Mouse (Mus musculus) adrenal gland, adult (tissue): Measurements from ENCODE around the gene Sucla2.
A peak's percentile ranks its signal among the peaks of the same experiment; 100 is the strongest.
"Not testable (repeated sequence)": the region's sequence is repeated elsewhere in the genome, so short reads cannot be mapped to it uniquely, and the experiment has no call there.

Source experiments
- DNase-seq, 2 experiments: peaks; one replicate each; pipeline ENCODE4 v3.0.0; 2022 to 2023; ENCODE audit warnings: low spot score in 1 of 2; ENCODE audit not compliant: inconsistent age in 2 of 2

The Sucla2 gene

DNA sequence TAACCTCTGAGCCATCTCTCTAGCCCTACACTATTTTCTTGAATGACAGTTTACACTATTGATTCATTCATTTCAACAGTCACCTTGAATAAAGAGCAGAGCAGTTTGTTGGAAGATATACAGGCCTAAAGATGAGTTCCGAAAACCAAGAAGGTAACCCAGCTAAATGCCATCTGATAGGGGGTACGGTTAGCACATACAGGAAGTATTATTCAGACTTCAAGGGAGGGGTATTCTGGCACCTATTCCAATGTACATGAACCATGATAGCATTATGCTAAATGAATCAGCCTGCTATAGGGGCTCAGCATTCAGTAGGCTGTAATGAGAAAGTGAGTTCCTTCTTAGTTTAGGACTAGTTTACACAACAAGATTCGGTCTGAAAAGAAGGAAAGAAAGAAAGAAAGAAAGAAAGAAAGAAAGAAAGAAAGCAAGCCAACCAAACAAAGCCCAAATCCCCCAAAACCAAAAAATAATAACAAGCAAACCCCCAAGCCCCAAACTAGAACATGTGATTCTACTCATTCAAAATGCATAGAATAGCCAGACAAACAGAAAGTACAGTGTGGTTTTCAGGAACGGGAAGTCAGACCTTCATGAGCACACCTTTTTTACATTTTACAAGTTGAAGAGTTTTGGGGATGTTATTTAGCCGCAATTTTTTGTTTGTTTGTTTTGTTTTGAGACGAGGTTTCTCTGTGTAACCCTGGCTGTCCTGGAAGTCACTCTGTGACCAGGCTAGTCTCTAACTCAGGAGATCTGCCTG, 16.3 kb upstream of the Sucla2 start:
- DNase-seq, result no peak

GRCm38 (mm10) chr14:73509765-73510423, 15.2 kb upstream of the Sucla2 start, which contains the start of gene Med4:
Gene Med4 (plus strand): TSS chr14:73510025.
- peak; percentile 95 to 99 for DNase-seq

- DNase-seq, result no peak
Observed at GRCm38 (mm10) chr14:73524136-73524535, 983 bp upstream of the Sucla2 start.

DNA sequence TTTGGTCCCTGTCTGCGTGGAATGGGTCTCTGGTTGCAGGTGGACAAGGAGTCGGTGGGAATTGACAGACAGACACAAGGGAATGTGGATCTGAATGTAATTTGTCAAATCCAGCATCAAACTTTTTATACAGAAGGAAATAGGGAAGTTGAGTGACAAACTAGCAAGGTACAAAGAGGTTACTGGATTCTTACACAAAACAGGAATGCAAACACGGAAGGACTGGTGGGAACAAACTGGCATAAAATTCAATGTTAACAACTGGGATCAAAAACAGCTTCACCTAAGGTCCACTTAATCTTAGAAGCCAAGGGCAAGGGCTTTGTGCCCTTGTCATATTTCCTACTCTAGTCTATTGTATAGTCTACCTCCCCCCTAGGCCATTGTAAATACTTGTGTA, 3.5 kb downstream of the Sucla2 start:
- DNase-seq, result not testable (repeated sequence)

DNA sequence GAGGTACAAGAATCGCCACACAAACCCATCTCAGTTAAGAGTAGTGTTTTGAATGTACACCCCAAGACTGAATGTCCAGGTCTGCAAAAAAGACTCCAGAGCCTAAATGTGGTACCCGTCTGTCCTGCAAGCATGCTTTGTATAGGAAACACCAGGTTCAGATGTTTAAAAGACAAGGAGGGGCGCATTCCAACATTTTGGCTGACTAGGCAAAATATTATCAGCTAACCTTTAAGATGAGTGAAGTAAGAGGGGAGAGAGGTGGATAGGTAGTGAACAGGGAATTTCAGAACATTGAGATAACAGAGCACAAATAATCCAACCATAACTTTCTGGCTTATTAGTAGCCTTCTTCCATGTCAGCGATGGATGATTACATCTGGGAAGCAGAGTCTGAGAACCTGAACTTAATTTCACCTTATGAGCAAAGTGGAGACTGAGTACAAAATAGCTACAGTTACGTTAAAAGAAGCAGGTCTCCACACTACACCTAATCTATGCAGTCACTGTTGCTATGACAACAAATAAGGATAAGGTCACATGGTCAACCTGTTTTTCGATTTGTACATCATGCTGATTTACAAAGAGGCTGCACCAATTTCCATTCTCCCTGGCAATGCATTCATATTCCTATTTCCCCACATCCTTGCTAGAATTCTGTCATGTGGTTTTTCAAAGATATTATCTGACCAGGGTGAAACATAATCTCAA, 8.8 kb downstream of the Sucla2 start:
- no peak for DNase-seq

DNA sequence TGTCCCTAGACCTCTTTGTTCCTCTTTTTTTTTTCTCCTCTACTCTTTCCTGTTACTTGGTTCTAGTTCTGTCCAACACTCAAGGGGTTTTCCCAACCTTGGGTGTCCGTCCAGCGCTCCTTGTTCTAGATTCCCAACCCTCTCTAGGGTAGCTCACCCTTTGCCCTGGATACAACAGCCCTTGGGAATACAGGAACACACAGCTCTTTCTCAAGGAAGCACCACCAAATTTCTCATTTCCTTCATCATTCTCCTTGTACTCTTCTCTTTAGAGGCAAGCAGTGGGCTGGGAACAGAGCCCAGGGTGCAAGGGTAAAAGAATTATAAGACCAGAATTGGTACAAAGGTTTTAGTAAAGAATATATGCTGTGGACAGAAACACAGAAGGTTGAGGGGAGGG, 10.5 kb downstream of the Sucla2 start:
- no peak for DNase-seq

DNA sequence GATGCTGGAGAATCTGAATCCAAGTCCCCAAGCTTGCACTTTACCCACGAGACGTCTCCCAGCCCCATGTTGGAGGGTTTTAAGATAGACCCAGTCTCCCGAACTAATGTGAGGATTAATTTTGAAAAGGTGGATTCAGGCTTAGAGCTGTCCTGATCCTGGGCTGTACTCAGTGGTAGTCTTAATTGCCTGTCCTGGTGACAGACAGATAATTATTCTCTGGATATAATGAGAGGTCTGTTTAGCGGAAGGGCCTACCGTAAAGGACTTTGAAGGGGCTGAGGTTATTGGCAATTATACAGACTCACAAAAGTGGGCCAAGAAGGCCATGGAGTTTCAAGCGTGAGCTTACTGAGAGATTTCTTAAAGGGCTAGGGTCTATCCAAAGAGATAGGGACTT, 18.7 kb downstream of the Sucla2 start:
- no peak for DNase-seq

GRCm38 (mm10) chr14:73547034-73547433, 21.9 kb downstream of the Sucla2 start:
- no peak for DNase-seq

- no peak for DNase-seq
Observed at GRCm38 (mm10) chr14:73548051-73548450, 22.9 kb downstream of the Sucla2 start, which contains the start of gene Nudt15. Gene Nudt15 (minus strand): TSS chr14:73548242.

- DNase-seq, result no peak
Observed at GRCm38 (mm10) chr14:73550291-73550690, 25.2 kb downstream of the Sucla2 start.

DNA sequence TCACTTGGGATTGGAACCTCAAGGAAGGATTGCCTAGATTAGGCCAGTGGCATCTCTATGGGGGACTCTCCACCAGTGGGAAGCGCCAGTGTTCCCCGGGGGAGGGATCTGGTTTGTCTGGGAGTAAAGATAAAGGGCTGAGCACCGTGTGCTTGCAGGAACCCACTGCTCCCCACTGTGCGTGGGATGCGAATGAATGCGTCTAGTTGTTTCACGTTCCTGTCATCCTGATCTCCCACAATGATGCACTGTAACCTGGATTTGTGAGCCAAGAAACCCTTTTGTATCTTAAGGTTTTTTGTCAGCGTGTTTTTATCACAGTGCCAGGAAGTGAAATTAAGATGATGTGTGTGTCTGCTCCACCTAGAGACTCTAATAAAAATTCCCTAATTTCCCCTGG, 25.6 kb downstream of the Sucla2 start:
- DNase-seq, result no peak

- DNase-seq, result no peak
Observed at GRCm38 (mm10) chr14:73551164-73551563, 26.0 kb downstream of the Sucla2 start.

GRCm38 (mm10) chr14:73552341-73553121, 27.4 kb downstream of the Sucla2 start:
- peak; percentile 95 to 98 for DNase-seq

DNA sequence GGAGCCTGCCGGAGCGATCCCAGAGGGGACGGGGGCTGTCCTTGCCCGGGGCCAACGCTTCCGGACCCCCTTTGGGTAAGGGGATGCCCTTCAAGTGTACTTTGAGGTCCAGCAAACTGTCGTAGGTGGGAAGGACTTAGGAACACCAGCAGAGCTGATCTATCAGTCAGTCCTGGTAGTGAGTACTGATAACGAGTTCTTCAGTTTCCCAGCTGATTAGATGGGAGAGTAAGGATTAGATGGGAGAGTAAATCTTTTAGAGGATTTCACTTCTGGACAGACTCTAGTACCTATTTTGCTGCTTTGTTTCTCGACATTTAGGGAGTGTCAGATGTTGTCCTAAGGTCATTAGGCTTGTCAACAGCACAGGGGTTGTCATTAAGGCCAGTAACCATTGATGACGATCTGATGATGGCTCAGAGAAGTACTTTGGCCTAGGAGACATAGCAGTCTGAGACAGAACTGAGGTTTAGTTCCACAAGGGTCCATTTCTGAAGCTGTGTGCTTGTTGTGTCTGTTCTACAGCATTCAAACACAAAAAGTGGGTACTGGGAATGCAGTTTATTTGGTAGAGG, 28.1 kb downstream of the Sucla2 start:
- no peak for DNase-seq

GRCm38 (mm10) chr14:73569831-73570230, 44.7 kb downstream of the Sucla2 start:
- DNase-seq, result not testable (repeated sequence)

DNA sequence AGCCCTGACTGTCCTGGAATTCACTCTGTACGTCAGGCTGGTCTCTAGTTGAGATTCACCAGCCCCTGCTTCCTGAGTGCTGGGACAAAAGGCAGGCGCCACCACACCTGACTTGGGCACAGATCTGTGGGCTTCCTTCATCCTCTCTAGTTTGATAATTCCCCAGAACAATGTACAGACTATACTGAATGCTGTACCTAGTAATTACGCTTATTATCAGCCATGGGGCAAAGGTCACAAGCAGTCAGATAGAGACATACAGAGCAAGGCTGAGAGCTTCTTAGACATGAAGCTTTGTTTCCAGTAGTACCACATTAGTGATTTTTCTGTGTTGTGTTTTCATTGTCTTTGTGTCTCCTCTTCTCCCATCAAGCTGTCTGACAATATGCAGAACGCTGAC, 46.0 kb downstream of the Sucla2 start:
- no peak for DNase-seq

DNA sequence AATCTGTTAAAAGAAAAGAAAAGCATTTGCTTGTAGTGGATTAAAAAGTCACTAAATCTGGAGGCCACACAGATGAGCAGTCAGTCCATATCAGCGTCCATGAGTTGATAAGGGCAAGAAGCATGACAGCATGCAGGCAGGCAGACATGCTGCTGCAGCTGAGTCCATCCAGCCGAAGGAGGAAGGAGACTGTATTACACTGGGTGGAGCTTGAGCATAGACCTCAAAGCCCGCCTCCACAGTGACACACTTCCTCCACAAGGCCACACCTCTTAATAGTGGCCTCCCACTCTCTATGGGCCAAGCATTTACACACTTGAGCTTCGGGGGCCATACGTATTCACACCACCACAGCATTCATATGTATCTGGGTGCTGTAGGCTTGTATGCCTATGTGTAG, 48.9 kb downstream of the Sucla2 start:
- no peak for DNase-seq

GRCm38 (mm10) chr14:73576336-73576735, 51.2 kb downstream of the Sucla2 start:
- peak; percentile 25 to 61 for DNase-seq

DNA sequence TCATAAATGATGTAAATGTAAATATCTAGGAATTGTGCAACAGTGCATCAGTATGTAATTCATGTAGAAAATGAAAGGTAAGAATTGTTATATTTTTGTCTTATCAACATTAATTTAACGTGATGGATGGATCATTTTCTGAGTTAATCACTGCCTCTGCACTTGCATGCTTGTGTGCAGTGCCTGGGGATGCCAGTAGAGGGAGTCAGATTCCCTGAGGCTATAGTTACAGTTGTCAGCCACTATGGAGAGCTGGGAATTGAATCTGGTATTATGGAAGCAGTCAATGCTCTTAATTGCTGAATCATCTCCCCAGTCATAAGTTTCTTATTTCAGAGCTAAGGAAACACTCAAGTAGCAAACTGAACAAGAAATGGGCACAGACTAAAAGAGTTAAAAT, 63.0 kb downstream of the Sucla2 start:
- DNase-seq, result no peak

- DNase-seq, result no peak
Observed at GRCm38 (mm10) chr14:73592166-73592565, 67.0 kb downstream of the Sucla2 start.

DNA sequence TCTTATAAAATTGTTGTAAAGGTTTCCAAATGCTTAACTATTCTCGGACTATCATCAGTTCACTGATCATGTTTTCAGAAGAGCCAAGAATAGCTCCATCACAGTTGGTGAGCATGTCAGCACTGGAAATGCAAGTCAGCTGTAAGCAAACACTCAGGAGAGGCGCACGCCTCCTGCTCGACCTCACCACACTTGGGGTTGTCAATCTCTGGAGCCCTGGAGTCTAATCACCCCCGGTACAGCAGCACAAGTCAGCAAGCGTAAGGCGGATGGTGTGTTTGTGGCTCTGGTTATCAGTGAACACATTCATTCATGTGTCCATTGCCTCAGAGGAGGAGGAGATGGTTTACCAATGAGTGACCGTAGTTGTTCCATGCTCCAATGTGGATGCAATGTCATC, 74.6 kb downstream of the Sucla2 start:
- no peak for DNase-seq
